Mouse (Mus musculus): ENCODE data around the gene Pde4a. TPM values are rescaled to one million over a fixed set of nuclear protein-coding genes. Genes with fewer than 3 reads are reported as not detected.

Pde4a gene
- total and polyA plus RNA-seq, 3 experiments, result 57.2 to 60.0 (median 58.9) TPM

DNA sequence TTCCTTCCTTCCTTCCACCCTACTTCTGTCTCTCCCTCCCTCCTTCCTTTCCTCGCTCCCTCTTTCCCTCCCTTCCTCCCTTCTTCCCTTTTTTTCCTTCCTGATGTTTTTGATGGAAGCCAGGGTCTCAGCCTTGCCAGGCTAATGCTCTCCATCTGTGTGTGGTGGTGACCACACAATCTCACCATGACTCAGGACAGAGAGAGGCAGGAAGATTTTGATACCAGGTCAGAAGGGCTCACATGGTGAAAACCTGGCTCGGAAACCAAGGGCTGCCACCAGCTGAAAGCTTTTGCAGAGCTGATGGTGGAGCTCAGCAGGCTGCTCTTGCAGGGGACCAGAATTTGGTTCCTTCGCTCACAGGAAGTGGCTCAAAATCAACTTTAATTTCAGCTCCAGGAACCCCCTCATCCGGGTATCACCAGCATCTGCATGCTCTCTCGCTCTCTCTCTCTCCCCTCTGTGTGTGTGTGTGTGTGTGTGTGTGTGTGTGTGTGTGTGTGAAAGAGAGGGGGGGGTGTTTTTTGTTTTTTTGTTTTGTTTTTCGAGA, 95.1 kb downstream of the Pde4a start:
- no peak overlapping the region for H3K9ac ChIP-seq (ENCODE audit: low read depth, low read length)
- H3K27me3 ChIP-seq (ENCODE audit: control insufficient read depth, insufficient read depth, low read length), result no peaks in the 10 kb centered on the region
- peaks cover 4% of the 10 kb centered on the region; the same call in 1 of the 2 replicates for H3K4me1 ChIP-seq (ENCODE audit: control insufficient read depth, insufficient read depth, low read length)
- H3K4me3 ChIP-seq, result no peak overlapping the region
- H3K79me2 ChIP-seq (replicated peaks; ENCODE audit: control insufficient read depth, insufficient read depth, low read length), result no peaks in the 10 kb centered on the region
- intact Hi-C loops (cut with DNase I), result no loop called here
- DNase-seq, result no peak
- WGBS, result 81% methylated on average over 6 of the region's 6 CpGs
- TF ChIP-seq CTCF (IDR thresholded peaks at IDR 0.05) (no peak), EP300 (IDR thresholded peaks at IDR 0.05; ENCODE audit: insufficient read depth, low read depth, low read length) (no peak), POLR2A (IDR thresholded peaks at IDR 0.05; ENCODE audit: insufficient read depth, low read depth, low read length) (no peak)
- no peaks in the 10 kb centered on the region for H3K36me3 ChIP-seq (ENCODE audit: control insufficient read depth, insufficient read depth, low read length)
- H3K27ac ChIP-seq, result no peak overlapping the region

DNA sequence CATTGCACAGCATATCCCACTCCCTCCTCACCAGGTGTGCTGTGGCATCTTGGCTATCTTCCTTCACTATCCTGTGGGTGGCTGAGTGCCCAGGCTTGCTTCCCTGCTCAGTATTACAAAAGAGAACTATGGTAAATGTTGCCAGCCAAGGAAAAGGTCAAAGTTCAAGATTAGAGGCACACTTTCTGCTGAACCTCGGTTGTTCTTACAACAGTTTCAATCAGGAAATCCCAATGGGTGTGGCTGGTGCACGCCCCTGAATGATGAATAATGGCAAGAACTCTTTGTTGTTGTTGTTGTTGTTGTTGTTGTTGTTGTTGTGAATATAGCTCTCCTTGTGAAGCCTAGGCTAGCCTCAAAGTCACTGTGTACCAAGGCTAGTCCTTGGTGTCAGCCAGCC, 96.3 kb downstream of the Pde4a start:
- H3K9ac ChIP-seq (ENCODE audit: low read depth, low read length), result no peak overlapping the region
- H3K27me3 ChIP-seq (ENCODE audit: control insufficient read depth, insufficient read depth, low read length), result no peaks in the 10 kb centered on the region
- WGBS, result 40% methylated on average over 2 of the region's 2 CpGs
- no peak overlapping the region for H3K27ac ChIP-seq
- intact Hi-C loops (cut with DNase I), result no loop called here
- DNase-seq, result no peak
- H3K4me3 ChIP-seq, result no peak overlapping the region
- no peaks in the 10 kb centered on the region; the same call in 1 of the 2 replicates for H3K36me3 ChIP-seq (ENCODE audit: control insufficient read depth, insufficient read depth, low read length)
- TF ChIP-seq POLR2A (IDR thresholded peaks at IDR 0.05; ENCODE audit: insufficient read depth, low read depth, low read length) (no peak), EP300 (IDR thresholded peaks at IDR 0.05; ENCODE audit: insufficient read depth, low read depth, low read length) (no peak), CTCF (IDR thresholded peaks at IDR 0.05) (no peak)
- no peaks in the 10 kb centered on the region for H3K79me2 ChIP-seq (replicated peaks; ENCODE audit: control insufficient read depth, insufficient read depth, low read length)
- H3K4me1 ChIP-seq (ENCODE audit: control insufficient read depth, insufficient read depth, low read length), result peaks cover 4% of the 10 kb centered on the region; the same call in 1 of the 2 replicates

Other genes starting within 250 kb of the Pde4a start
- 10 to 100 TPM; 11.1 to 11.6 TPM for gene Dnmt1, start 205.8 kb upstream of the Pde4a start, total RNA-seq (2021)
- 9.1 and 11.7 TPM in 2 replicates for gene Dnmt1, start 205.8 kb upstream of the Pde4a start, polyA plus RNA-seq (2012; rRNA removed)
- 1 to 10 TPM; 2.8 to 3.2 TPM for gene S1pr2, start 188.9 kb upstream of the Pde4a start, total RNA-seq (2021)
- gene S1pr2, start 188.9 kb upstream of the Pde4a start, polyA plus RNA-seq (2012; rRNA removed), result 4.2 and 6.1 TPM in 2 replicates
- 100 to 1,000 TPM; 124 to 130 TPM for gene Mrpl4, start 163.0 kb upstream of the Pde4a start, total RNA-seq (2021)
- 173 and 226 TPM in 2 replicates for gene Mrpl4, start 163.0 kb upstream of the Pde4a start, polyA plus RNA-seq (2012; rRNA removed)
- 1 to 10 TPM; 7.6 to 9.2 TPM for gene Icam1, start 149.7 kb upstream of the Pde4a start, total RNA-seq (2021)
- gene Icam1, start 149.7 kb upstream of the Pde4a start, polyA plus RNA-seq (2012; rRNA removed), result 12.4 and 15.3 TPM in 2 replicates
- 1 to 10 TPM in 1 of 2 experiments, under 1 TPM in 1; 0.84 to 1.0 TPM for gene Icam4, start 136.3 kb upstream of the Pde4a start, total RNA-seq (2021)
- gene Icam4, start 136.3 kb upstream of the Pde4a start, polyA plus RNA-seq (2012; rRNA removed), result 0.70 and 1.4 TPM in 2 replicates
- not detected for gene Icam5, start 133.6 kb upstream of the Pde4a start, total RNA-seq (2021)
- gene Icam5, start 133.6 kb upstream of the Pde4a start, polyA plus RNA-seq (2012; rRNA removed), result 0.06 and 0.08 TPM in 2 replicates
- not detected for gene Zglp1, start 98.6 kb upstream of the Pde4a start, total RNA-seq (2021)
- not detected in 2 replicates for gene Zglp1, start 98.6 kb upstream of the Pde4a start, polyA plus RNA-seq (2012; rRNA removed)
- gene Gm49373, start 92.6 kb upstream of the Pde4a start, total RNA-seq (2021), result under 1 TPM in 1 of 2 experiments, not detected in 1; 0.30 TPM
- gene Gm49373, start 92.6 kb upstream of the Pde4a start, polyA plus RNA-seq (2012; rRNA removed), result 0.27 and 0.32 TPM in 2 replicates
- 10 to 100 TPM; 35.8 to 41.4 TPM for gene Fdx1l, start 92.1 kb upstream of the Pde4a start, total RNA-seq (2021)
- 48.3 and 51.1 TPM in 2 replicates for gene Fdx1l, start 92.1 kb upstream of the Pde4a start, polyA plus RNA-seq (2012; rRNA removed)
- under 1 TPM; 0.31 to 0.34 TPM for gene Gm38431, start 73.7 kb upstream of the Pde4a start, total RNA-seq (2021)
- 2.0 and 2.3 TPM in 2 replicates for gene Gm38431, start 73.7 kb upstream of the Pde4a start, polyA plus RNA-seq (2012; rRNA removed)
- gene Raver1, start 73.7 kb upstream of the Pde4a start, total RNA-seq (2021), result 10 to 100 TPM; 26.3 to 27.9 TPM
- 27.4 and 29.1 TPM in 2 replicates for gene Raver1, start 73.7 kb upstream of the Pde4a start, polyA plus RNA-seq (2012; rRNA removed)
- gene Tyk2, start 34.5 kb upstream of the Pde4a start, total RNA-seq (2021), result 1 to 10 TPM; 7.3 to 8.1 TPM
- 13.5 and 13.7 TPM in 2 replicates for gene Tyk2, start 34.5 kb upstream of the Pde4a start, polyA plus RNA-seq (2012; rRNA removed)
- 100 to 1,000 TPM; 150 to 162 TPM for gene Cdc37, start 15.7 kb upstream of the Pde4a start, total RNA-seq (2021)
- gene Cdc37, start 15.7 kb upstream of the Pde4a start, polyA plus RNA-seq (2012; rRNA removed), result 62.3 and 96.1 TPM in 2 replicates
- gene Keap1, start 73.6 kb downstream of the Pde4a start, total RNA-seq (2021), result 10 to 100 TPM; 37.6 to 47.2 TPM
- 40.4 and 46.0 TPM in 2 replicates for gene Keap1, start 73.6 kb downstream of the Pde4a start, polyA plus RNA-seq (2012; rRNA removed)
- gene S1pr5, start 82.7 kb downstream of the Pde4a start, total RNA-seq (2021), result 1 to 10 TPM; 1.2 to 1.3 TPM
- 0.73 and 1.5 TPM in 2 replicates for gene S1pr5, start 82.7 kb downstream of the Pde4a start, polyA plus RNA-seq (2012; rRNA removed)
- 100 to 1,000 TPM in 1 of 2 experiments, 10 to 100 TPM in 1; 88.7 to 100 TPM for gene Atg4d, start 99.6 kb downstream of the Pde4a start, total RNA-seq (2021)
- gene Atg4d, start 99.6 kb downstream of the Pde4a start, polyA plus RNA-seq (2012; rRNA removed), result 60.8 and 72.6 TPM in 2 replicates
- gene Kri1, start 122.3 kb downstream of the Pde4a start, total RNA-seq (2021), result 10 to 100 TPM; 16.3 to 16.8 TPM
- 10.5 and 12.8 TPM in 2 replicates for gene Kri1, start 122.3 kb downstream of the Pde4a start, polyA plus RNA-seq (2012; rRNA removed)
- gene Cdkn2d, start 125.7 kb downstream of the Pde4a start, total RNA-seq (2021), result 10 to 100 TPM; 11.3 to 15.0 TPM
- gene Cdkn2d, start 125.7 kb downstream of the Pde4a start, polyA plus RNA-seq (2012; rRNA removed), result 25.0 and 32.9 TPM in 2 replicates
- gene Ap1m2, start 146.6 kb downstream of the Pde4a start, total RNA-seq (2021), result not detected
- 1.0 TPM in 1 of 2 replicates, not detected in the other for gene Ap1m2, start 146.6 kb downstream of the Pde4a start, polyA plus RNA-seq (2012; rRNA removed)
- 10 to 100 TPM; 77.0 to 89.5 TPM for gene Slc44a2, start 155.0 kb downstream of the Pde4a start, total RNA-seq (2021)
- gene Slc44a2, start 155.0 kb downstream of the Pde4a start, polyA plus RNA-seq (2012; rRNA removed), result 86.8 and 148 TPM in 2 replicates
- gene Ilf3, start 202.2 kb downstream of the Pde4a start, total RNA-seq (2021), result 10 to 100 TPM; 27.7 to 29.0 TPM
- gene Ilf3, start 202.2 kb downstream of the Pde4a start, polyA plus RNA-seq (2012; rRNA removed), result 22.6 and 29.0 TPM in 2 replicates
- 1 to 10 TPM; 8.3 to 8.5 TPM for gene Qtrt1, start 246.1 kb downstream of the Pde4a start, total RNA-seq (2021)
- gene Qtrt1, start 246.1 kb downstream of the Pde4a start, polyA plus RNA-seq (2012; rRNA removed), result 19.2 and 20.8 TPM in 2 replicates